Mouse (Mus musculus): ENCODE measurements around the gene Kansl2.
"Not testable (repeated sequence)": the region's sequence is repeated elsewhere in the genome, so short reads cannot be mapped to it uniquely, and the experiment has no call there.

The Kansl2 gene

DNA sequence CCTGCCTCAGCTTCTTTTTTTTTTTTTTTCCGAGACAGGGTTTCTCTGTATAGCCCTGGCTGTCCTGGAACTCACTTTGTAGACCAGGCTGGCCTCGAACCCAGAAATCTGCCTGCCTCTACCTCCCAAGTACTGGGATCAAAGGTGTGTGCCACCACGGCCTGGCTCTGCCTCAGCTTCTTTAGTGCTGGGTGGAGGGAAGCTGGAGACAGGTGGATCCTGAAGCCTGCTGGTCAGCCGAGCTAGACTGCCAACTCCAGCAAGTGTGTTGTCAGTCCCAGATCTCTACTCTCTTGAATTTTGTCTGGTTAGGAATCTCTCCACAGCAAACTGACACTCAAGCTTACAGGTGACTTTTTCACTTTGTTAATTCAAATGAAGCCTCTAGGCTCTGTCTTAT lies 1.9 kb upstream of the Kansl2 start:
- no peak for DNase-seq

- peak; percentile 23 for DNase-seq
Observed at GRCm38 (mm10) chr15:98533035-98533531, 981 bp downstream of the Kansl2 start.

DNA sequence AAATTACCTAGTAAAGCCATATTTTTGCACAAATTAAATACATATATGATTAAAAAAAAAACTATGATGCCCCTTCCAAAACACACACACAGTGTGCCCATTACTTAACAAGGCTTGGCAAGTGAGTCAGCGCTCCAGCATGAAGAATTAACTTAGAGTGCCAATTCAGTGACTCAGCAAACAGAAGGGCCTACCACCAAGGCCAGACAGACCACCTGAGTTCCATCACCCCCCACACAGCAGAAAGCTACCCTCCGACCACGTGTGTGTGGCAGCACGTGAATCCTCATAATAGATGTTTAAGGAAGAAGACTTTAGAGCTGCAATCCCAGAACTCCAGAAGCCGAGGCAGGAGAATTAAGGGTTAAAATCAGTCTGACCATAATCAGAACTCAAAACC lies 1.8 kb downstream of the Kansl2 start:
- no peak for DNase-seq

- no peak for DNase-seq
Observed at GRCm38 (mm10) chr15:98528066-98528563, 5.9 kb downstream of the Kansl2 start.

DNA sequence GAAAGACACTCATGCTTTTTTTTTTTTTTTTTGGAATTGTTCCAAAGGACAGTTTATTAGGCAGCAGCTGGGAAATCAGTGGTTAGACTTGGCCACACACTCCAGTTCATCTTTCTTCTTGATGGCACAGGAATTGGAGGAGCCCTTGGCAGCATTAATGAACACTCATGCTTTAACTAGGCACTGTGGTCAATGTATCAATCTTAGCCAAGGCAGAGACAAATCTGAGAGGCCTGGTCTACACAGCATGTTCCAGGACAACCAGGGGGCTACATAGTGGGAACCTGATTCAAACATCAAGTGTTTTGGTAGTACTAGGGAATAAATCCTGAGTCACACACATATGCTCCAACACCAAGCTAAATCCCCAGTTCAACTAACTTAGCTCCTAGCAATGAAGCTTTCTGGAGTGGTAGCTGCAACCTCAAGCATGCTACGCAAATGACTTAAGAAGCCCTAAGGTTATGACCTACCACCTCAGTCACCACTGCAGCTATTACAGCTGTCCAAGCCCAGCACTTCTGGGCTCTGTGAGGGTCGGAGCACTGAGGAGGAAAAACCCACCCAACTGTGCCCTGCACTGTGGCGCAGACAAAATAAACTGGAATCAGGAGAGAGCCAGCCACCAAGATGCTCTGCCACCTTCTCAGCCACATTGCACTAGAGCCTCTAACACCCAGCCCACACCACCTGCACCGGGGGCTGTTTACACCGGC lies 6.8 kb downstream of the Kansl2 start:
- no peak for DNase-seq

- no peak for DNase-seq
Observed at GRCm38 (mm10) chr15:98526057-98526456, 8.0 kb downstream of the Kansl2 start.

- DNase-seq: no peak
Observed at GRCm38 (mm10) chr15:98521245-98521644, 12.8 kb downstream of the Kansl2 start.

DNA sequence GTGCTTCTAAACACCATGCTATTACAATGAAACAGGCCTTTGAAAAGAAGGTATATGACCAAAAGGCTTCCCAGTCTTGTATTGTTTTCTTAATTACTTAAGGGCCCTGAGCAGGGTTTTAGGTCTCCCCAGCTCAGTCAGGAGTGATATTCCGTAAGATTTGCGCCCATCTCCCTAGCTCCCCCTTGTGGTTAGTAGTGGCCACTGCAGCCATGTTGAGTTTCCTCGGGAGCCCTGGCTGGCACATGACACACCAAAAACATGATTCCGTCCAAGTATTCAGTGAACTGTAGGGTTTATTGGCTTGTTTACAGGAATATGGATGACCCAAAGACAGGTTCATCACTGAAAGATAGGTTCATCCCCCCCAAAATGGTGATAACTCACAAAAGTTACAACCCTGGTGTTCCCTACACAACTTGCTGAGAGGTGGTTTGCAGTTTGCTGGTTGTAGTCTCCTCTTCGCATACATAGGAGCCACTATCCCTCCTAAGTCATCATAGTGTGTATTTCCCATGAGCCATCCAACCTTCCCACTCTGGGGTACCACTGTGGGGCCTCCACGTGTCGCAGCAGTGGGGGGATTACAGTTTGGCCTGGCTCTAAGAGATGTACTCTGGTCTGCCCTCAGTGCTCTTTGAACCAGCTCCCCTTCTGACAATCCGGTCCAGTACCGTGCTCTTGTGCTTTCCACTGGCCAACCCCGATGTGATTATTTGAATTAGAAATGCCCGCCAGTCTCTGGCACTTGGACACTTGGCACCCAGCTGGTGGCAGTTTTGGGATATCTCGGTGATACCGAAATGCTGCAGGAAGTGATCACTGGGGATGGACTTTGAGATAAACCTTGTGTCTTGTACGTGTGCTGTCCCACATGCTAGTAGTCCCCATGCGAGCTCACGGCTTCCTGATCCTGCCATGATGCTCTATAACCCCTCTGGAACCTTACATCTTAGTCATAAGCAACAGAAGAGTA lies 16.4 kb downstream of the Kansl2 start:
- DNase-seq: peak; percentile 45

DNA sequence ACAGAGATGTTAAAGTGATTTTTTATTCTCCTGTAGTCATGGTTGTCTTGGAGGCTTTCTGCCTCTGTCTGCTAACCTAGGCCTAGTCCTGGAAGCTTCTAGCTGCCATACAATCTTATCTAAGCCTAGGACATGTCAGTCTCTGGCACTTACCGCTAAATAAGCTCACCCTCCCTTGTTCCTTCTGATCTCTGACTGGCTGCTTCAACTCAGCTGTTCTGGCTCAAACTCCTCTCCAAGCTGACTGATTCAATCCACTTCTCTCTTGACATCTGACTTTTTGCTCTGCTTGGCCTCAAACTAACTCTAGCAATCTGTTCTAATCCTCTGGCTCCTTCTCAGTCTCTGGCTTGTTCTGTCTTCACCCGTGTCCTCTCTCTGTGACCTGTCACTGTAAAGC lies 19.2 kb downstream of the Kansl2 start:
- not testable (repeated sequence) for DNase-seq

DNA sequence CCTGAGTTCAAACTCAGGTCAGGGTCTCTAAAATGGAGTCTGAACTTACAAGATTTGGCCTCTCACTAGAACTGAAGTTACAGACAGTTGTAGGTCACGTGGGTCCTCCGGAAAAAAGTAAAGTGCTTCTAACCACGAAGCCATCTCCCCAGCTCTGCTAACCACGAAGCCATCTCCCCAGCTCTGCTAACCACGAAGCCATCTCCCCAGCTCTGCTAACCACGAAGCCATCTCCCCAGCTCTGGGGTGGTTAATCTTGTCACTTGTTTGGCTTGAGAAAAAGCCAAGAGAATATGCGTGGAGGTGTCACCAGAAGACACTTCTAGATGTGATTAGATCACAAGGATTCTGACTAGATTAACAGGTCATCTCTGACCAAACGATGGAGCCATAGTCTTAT lies 19.9 kb downstream of the Kansl2 start:
- no peak for DNase-seq

DNA sequence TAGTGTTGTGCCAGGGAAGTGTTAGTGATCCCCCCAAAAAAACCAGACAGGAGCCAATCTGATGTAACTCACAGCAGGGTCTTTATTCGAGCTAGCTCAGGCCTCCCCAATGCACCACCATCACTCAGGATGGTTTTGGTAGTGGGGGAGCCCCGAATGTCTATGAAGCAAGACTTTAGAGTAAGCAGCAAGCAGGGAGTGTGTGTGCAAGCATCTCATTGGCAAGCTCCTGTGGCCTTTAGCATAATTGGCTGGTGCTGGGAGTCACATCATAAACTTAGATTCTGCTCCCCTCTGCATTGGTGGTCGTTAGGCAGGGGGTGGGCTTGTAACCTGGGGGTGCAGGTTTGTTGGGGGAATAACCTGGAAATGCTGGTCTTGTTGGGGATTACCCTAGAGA lies 20.4 kb downstream of the Kansl2 start:
- DNase-seq: not testable (repeated sequence)

DNA sequence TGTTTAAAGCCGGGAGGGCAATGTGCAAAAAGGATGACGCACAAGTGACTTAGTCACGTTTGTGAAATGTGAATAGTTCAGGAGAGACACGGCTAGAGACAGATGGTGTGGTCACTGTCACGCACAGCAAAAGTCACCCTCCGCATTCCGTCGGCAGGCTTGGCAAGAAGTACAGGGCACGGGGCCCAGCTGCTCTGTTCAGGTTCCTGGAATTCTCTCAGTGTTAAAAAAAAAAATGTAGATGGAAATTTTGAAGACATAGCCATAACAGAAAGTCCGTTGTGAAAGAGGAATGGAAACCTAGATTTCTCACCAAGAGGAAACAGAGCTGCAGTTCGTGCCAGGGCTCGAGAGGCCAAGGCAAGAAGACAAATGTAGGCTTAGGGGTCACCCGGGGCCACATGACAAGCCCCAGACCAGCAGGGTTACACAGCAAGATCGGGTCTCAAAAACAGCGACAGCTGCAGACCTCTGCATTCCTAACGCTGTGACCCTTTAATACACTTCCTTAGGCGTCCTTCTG lies 21.2 kb downstream of the Kansl2 start:
- DNase-seq: peak; percentile 49

DNA sequence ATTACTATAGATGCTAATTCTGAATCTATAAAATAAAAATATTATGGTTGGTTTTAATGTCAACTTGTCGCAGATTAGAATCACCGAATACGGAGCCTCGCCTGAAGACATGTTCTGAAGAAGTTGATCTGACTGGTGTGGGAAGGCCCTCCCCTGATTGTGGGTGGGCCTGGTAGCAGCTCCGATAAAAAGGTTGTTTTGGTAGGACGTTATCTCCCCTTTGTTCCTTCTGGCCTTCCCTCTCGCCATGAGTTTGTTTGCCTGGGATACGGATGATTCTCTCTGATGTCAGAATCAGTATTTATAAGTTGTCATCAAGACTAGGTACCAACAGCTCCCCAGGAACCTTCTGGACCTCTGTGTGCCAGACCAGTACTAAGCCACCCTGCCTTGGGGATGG lies 21.8 kb downstream of the Kansl2 start:
- no peak for DNase-seq

- DNase-seq: no peak
Observed at GRCm38 (mm10) chr15:98511386-98511928, 22.6 kb downstream of the Kansl2 start.

DNA sequence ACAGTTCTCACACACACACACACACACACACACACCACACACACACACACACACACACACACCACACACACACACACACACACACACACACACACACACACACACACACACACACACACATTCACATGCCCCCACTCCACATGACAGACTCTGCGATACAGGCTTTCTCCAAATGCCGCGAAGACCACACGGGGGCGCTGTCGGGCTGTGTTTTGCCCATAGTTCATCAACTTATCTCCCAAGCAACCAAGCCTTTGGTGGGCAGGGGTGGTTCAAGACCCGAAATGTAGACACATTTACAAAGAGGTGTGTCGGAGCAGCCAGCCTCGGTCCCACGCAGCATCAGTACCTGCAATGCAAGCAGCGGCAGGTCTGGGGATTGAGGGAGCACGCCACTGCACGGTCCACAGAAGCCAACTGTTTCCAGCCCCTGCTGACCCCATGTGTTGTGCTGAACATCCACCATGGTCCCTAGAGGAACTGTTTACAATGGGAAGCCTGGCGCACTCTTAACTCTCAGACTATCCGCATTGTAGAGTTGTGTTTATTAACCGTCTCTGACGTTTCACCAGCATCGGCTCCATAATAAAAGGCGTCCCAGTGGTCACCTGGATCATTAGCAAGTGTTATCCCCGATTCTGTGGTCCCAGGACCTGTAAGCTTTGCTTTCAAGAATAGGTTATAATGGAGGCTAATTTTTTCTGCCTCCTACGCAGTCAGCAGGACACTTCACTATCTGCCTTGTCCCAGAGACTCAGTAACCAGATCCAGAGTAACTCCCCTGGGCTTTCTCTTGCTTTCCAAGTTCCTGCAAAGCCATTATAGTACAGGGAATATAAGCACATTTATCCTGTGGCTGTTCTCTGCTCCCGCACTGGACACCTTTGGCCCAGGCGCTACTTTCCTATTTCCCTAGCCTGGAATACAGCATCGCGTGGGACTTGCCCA lies 23.4 kb downstream of the Kansl2 start:
- peak; percentile 47 for DNase-seq

- no peak for DNase-seq
Observed at GRCm38 (mm10) chr15:98509387-98509786, 24.7 kb downstream of the Kansl2 start.

- DNase-seq: no peak
Observed at GRCm38 (mm10) chr15:98507321-98507720, 26.7 kb downstream of the Kansl2 start.

- DNase-seq: no peak
Observed at GRCm38 (mm10) chr15:98506253-98506957, 27.7 kb downstream of the Kansl2 start.

DNA sequence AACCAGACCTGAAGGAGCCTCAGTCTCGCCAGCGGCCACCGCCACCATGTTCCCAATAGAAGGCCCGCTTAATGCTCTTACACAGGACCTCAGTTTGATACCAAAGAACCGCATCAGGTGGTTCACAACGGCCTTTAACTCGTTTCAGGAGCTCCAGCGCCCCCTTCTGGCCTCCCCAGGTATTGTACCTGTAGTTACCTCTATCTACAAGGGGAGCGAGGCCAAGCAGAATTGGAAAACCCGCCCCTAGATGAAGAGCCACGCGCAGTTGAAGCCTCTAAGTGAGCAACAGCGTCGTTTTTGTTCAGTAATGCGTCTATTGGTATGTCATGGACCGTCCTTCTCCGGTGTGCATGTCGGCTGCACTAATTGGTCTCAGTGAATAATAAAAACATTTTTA lies 29.6 kb downstream of the Kansl2 start:
- no peak for DNase-seq

DNA sequence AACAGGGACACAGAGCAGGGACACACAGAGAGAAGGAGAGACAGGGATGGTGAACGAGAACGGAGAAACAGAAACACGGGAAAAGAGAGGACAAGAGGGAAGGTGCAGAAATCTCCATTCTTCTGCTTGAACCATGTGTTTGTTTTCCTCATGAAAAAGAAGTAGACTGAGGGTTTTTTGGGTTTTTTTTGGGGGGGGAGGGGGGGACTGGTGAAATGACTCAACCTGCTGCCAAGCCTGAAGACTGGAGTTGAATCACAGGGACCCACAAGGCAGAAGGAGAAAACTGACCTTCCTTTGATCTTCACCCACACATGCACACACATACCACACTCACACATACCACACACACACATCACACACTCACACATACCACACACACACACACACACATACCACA lies 30.7 kb downstream of the Kansl2 start:
- DNase-seq: no peak

DNA sequence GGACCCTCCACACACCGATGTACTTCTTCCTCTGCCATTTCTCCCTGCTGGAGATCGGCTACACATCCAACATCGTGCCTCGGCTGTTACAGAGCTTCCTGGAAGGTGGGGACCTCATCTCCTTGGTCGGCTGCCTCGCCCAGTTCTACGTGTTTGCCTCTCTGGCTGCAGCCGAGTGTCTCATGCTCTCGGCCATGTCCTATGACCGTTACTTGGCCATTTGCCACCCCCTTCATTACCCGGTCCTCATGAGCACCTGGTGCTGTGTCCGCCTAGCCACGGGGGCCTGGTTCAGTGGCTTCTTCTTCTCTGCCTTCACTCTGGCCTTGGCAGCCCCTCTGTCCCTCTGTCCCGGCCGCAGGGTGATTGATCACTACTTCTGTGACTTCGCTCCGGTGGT lies 36.4 kb downstream of the Kansl2 start:
- DNase-seq: no peak
